Mouse (Mus musculus): ENCODE measurements around the gene Ctnnbl1. TPM values are rescaled to one million over a fixed set of nuclear protein-coding genes. Genes with fewer than 3 reads are reported as not detected.

The Ctnnbl1 gene
- polyA plus RNA-seq, 1 experiment from 2014 or later, result 54.7 TPM

DNA sequence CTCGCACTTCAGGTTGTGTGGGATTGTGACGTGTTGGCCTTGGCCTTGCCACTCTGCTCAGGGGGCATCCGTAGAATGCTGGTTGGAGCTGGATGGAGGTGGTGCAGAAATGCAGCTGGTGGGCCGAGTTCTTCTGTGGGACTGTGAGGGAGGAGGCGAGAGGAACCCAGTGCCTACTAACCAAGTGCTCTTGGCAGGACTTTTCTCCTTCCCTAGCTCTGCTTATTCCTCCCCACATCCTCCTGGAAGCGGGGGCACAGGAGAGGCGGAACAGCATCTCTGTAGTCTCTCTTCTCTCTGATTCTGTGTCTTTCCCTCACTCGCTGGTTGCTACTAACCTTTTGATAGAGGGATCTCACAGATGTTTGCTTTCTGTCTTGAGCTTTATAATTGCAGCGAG lies 62.3 kb downstream of the Ctnnbl1 start:
- Histone ChIP-seq H3K9ac (ENCODE audit: low read length) (no peak overlapping the region), H3K9me3 (ENCODE audit: control insufficient read depth, low read length) (no peaks in the 10 kb centered on the region), H3K4me2 (ENCODE audit: low read depth, low read length) (no peak overlapping the region), H3K27ac (ENCODE audit: low read length) (no peak overlapping the region), H3K27me3 (ENCODE audit: control insufficient read depth, insufficient read depth, low read depth, low read length) (no peaks in the 10 kb centered on the region), H3K4me1 (replicated peaks; ENCODE audit: control insufficient read depth, insufficient read depth, low read length) (no peaks in the 10 kb centered on the region), H3K36me3 (ENCODE audit: control insufficient read depth, insufficient read depth, low read length) (no peaks in the 10 kb centered on the region), H3K4me3 (ENCODE audit: low read length) (no peak overlapping the region)
- ATAC-seq (ENCODE audit: low read depth), result no peak
- WGBS, result 86% methylated on average over 9 of the region's 9 CpGs

DNA sequence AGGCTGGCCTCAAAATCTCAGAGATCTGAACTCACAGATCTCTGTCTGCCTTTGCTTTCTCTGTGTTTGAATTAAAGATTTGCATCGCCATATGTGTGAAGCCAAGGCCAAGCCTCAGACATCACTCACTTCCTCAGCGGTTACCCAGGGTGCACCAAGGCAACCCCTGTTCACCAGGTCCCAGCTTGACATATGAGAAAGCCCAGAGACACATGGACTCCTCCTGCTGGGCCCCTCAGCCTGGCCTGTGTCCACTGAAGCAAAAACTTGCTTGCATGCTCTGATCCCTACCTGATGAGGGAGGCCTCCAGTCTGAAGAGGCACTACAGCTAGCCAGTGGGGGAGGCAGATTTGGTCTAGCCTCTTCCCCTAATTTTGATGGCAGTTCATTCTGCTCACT lies 63.1 kb downstream of the Ctnnbl1 start:
- Histone ChIP-seq H3K4me3 (ENCODE audit: low read length) (no peak overlapping the region), H3K27ac (ENCODE audit: low read length) (no peak overlapping the region), H3K4me2 (ENCODE audit: low read depth, low read length) (no peak overlapping the region), H3K27me3 (ENCODE audit: control insufficient read depth, insufficient read depth, low read depth, low read length) (no peaks in the 10 kb centered on the region), H3K36me3 (ENCODE audit: control insufficient read depth, insufficient read depth, low read length) (no peaks in the 10 kb centered on the region), H3K9ac (ENCODE audit: low read length) (no peak overlapping the region), H3K4me1 (replicated peaks; ENCODE audit: control insufficient read depth, insufficient read depth, low read length) (no peaks in the 10 kb centered on the region; the same call in 1 of the 2 replicates), H3K9me3 (ENCODE audit: control insufficient read depth, low read length) (no peaks in the 10 kb centered on the region)
- no peak for ATAC-seq (ENCODE audit: low read depth)
- WGBS, result 93% methylated on average over 2 of the region's 2 CpGs

DNA sequence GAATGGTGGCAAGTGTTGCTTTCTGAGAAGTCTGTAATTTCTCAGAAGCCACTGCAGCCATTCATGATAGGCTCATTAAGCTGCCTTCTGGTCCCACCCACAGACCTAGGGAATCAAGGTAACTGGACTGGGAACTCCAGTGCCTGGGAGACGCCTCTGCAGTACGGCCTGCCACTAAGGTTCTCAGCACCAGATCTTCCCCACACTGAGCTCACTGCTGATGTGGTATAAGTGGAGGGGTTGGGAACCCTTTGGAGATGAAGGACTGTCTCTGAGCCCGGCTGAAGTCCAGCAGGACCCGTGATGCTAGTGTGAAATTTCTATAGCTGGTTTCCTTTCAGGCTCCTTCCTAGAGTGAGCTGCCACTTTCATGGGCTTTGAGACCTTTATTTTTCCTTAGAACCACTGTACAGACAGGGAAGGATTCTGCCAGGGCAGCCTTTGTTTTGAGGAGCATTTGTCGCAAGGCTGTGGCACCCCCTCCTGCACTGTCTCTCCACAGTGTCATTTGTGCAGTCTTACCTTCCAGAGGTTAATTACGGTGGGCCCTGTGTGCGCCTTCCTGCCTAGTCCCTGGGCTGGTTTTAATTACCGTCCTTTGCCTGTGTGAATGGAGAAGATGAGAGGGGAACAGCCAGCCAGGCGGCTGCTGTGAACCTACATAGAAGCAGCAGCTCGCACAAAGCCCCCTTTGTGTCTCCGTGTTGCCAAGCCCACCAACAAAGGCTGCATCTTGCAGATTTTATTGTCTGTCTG lies 63.7 kb downstream of the Ctnnbl1 start:
- no peak overlapping the region for H3K9ac ChIP-seq (ENCODE audit: low read length)

DNA sequence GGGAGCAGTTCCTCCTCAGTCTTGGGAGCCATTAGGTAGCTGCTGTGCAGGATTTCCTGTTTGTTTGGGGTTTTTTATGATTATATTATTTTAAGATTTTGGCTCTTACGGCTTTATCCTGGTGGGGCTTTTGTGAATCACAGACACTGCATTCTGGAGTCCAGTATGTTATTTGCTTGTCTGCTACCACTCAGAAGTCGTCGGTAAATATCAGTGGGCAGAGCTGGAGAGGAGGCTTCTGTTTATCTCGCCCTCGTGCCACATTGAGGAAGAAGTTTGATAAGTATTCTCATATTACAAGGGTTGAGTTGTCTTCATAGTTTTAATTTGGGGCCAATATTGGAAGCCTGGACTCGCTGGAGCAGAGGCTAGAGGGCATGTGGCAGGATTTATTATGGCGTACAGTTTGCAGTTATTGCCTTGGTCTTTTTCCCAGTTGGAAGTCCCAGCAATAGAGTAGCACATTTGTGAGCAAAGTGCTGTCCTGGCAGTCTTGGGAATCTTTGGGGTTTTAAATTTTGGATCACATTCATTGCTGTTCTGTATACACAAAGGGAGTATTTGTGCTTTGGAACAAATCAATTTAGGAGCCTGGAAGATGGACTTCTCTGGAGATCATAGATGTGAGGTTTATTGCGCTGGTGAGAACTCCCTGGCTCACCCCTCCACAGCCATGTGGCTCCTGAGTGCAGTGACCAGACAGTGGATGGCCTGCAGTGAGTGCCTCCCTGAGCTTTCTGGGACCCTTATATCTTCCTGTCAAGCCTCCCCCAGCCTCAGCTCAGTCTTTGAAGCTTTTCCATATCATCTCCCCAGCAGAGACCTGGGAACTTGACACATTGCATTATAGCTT lies 64.5 kb downstream of the Ctnnbl1 start:
- H3K4me3 ChIP-seq (ENCODE audit: low read length), result no peak overlapping the region
- H3K9ac ChIP-seq (ENCODE audit: low read length), result no peak overlapping the region
- no peak overlapping the region for H3K27ac ChIP-seq (ENCODE audit: low read length)
- ATAC-seq (ENCODE audit: low read depth), result no peak
- H3K27me3 ChIP-seq (ENCODE audit: control insufficient read depth, insufficient read depth, low read depth, low read length), result no peaks in the 10 kb centered on the region
- no peak overlapping the region for H3K4me2 ChIP-seq (ENCODE audit: low read depth, low read length)
- 44% methylated on average over 8 of the region's 8 CpGs for WGBS
- H3K36me3 ChIP-seq (ENCODE audit: control insufficient read depth, insufficient read depth, low read length), result no peaks in the 10 kb centered on the region
- H3K4me1 ChIP-seq (replicated peaks; ENCODE audit: control insufficient read depth, insufficient read depth, low read length), result no peaks in the 10 kb centered on the region; the same call in 1 of the 2 replicates
- no peaks in the 10 kb centered on the region for H3K9me3 ChIP-seq (ENCODE audit: control insufficient read depth, low read length)

More for the DNA sequence above, 63.7 kb downstream of the Ctnnbl1 start:
- ATAC-seq (ENCODE audit: low read depth), result no peak
- H3K36me3 ChIP-seq (ENCODE audit: control insufficient read depth, insufficient read depth, low read length), result no peaks in the 10 kb centered on the region
- 60% methylated on average over 11 of the region's 11 CpGs for WGBS
- no peaks in the 10 kb centered on the region for H3K9me3 ChIP-seq (ENCODE audit: control insufficient read depth, low read length)
- H3K4me2 ChIP-seq (ENCODE audit: low read depth, low read length), result no peak overlapping the region
- H3K27ac ChIP-seq (ENCODE audit: low read length), result no peak overlapping the region
- no peaks in the 10 kb centered on the region; the same call in 1 of the 2 replicates for H3K4me1 ChIP-seq (replicated peaks; ENCODE audit: control insufficient read depth, insufficient read depth, low read length)
- no peak overlapping the region for H3K4me3 ChIP-seq (ENCODE audit: low read length)
- no peaks in the 10 kb centered on the region for H3K27me3 ChIP-seq (ENCODE audit: control insufficient read depth, insufficient read depth, low read depth, low read length)

DNA sequence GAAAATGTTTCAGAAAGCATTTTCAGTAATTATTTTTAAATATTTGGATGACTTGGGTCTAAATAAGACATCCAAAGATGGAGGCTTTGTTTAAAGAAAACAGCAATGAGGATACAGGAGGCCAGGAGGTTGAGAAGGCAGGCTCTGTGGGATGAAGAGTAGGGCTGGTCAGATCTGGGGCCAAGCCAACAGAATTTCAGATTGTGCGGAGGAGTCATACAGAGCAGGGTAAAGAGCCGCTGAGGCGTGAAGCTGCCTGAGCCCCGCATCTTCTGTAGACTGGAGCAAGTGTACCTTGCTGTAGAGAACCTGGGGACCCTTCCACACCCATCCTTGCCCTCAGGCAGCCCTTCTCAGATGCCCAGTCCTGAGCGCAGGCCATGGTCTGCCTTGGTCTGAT lies 65.5 kb downstream of the Ctnnbl1 start:
- Histone ChIP-seq H3K27ac (ENCODE audit: low read length) (no peak overlapping the region), H3K9me3 (ENCODE audit: control insufficient read depth, low read length) (no peaks in the 10 kb centered on the region), H3K9ac (ENCODE audit: low read length) (no peak overlapping the region), H3K4me3 (ENCODE audit: low read length) (no peak overlapping the region), H3K4me1 (replicated peaks; ENCODE audit: control insufficient read depth, insufficient read depth, low read length) (no peaks in the 10 kb centered on the region; the same call in 1 of the 2 replicates), H3K36me3 (ENCODE audit: control insufficient read depth, insufficient read depth, low read length) (no peaks in the 10 kb centered on the region), H3K27me3 (ENCODE audit: control insufficient read depth, insufficient read depth, low read depth, low read length) (no peaks in the 10 kb centered on the region), H3K4me2 (ENCODE audit: low read depth, low read length) (no peak overlapping the region)
- no peak for ATAC-seq (ENCODE audit: low read depth)
- 92% methylated on average over 5 of the region's 5 CpGs for WGBS

DNA sequence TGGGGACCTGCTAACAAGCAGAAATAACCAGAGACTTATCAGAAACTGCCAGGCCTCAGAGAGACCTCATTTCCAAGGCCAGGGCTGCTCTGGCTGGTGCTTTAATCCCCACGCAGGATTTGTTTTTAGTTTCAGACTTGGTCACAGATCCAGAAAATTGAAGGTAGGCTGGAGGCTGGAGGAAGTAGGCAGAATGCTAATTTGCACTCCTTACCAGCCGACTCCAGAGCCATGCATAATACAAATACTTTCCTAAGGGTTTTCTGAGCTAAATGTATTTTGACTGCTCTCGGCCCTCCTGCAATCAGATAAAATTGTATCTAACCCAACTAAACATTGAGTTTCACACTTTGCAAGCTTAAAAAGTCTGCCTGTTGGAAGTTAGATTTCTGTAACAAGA lies 67.2 kb downstream of the Ctnnbl1 start:
- Histone ChIP-seq H3K36me3 (ENCODE audit: control insufficient read depth, insufficient read depth, low read length) (no peaks in the 10 kb centered on the region), H3K27me3 (ENCODE audit: control insufficient read depth, insufficient read depth, low read depth, low read length) (no peaks in the 10 kb centered on the region), H3K27ac (ENCODE audit: low read length) (no peak overlapping the region), H3K4me2 (ENCODE audit: low read depth, low read length) (no peak overlapping the region), H3K4me3 (ENCODE audit: low read length) (no peak overlapping the region), H3K9ac (ENCODE audit: low read length) (no peak overlapping the region), H3K4me1 (replicated peaks; ENCODE audit: control insufficient read depth, insufficient read depth, low read length) (no peaks in the 10 kb centered on the region; the same call in 1 of the 2 replicates), H3K9me3 (ENCODE audit: control insufficient read depth, low read length) (no peaks in the 10 kb centered on the region)
- no peak for ATAC-seq (ENCODE audit: low read depth)
- 65% methylated on average over 3 of the region's 3 CpGs for WGBS

DNA sequence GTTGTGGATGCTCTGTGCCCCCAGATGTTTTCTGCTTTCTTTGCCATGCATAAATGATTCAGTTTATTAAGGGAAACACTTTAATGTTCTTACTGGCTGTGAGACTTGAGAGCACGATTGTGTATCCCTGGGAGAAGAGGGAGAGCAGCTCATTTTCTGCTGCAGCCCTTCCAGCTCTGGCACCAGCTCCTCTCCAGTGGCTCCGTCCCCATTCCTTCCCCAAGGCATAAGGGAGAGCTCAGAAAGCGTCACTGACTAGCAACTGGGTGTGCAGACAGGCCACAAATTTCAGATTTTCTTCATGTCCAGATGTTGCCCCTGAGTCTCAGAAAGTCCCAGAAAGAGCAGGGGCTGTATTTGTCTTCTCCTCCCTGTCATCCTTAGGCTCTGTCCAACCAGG lies 67.9 kb downstream of the Ctnnbl1 start:
- H3K4me2 ChIP-seq (ENCODE audit: low read depth, low read length), result no peak overlapping the region
- no peak overlapping the region for H3K27ac ChIP-seq (ENCODE audit: low read length)
- no peak for ATAC-seq (ENCODE audit: low read depth)
- H3K36me3 ChIP-seq (ENCODE audit: control insufficient read depth, insufficient read depth, low read length), result no peaks in the 10 kb centered on the region
- no peaks in the 10 kb centered on the region for H3K27me3 ChIP-seq (ENCODE audit: control insufficient read depth, insufficient read depth, low read depth, low read length)
- no peaks in the 10 kb centered on the region; the same call in 1 of the 2 replicates for H3K4me1 ChIP-seq (replicated peaks; ENCODE audit: control insufficient read depth, insufficient read depth, low read length)
- 59% methylated on average over 3 of the region's 3 CpGs for WGBS
- no peak overlapping the region for H3K9ac ChIP-seq (ENCODE audit: low read length)
- no peaks in the 10 kb centered on the region for H3K9me3 ChIP-seq (ENCODE audit: control insufficient read depth, low read length)
- no peak overlapping the region for H3K4me3 ChIP-seq (ENCODE audit: low read length)

DNA sequence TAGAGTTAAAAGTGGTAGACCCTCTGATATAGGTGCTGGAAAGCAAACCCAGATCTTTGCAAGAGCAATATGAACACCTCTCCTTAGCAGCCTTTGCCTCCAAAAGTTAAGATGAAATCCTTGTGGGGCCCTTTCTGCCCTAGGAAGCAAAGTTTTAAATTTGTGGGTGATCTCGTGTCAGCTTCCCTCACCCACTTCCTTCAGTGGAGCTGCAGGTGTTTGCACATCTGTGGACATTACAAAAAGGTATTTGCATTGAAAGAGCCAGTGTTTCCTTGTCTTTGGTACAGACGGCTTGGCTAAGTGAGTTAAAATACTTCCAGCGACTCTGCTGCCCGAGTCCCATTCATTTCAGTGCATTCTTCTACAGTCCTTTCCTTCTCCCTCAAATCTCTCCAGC lies 69.9 kb downstream of the Ctnnbl1 start:
- H3K27me3 ChIP-seq (ENCODE audit: control insufficient read depth, insufficient read depth, low read depth, low read length), result no peaks in the 10 kb centered on the region
- no peak overlapping the region for H3K27ac ChIP-seq (ENCODE audit: low read length)
- H3K9me3 ChIP-seq (ENCODE audit: control insufficient read depth, low read length), result no peaks in the 10 kb centered on the region
- no peak for ATAC-seq (ENCODE audit: low read depth)
- no peak overlapping the region for H3K4me2 ChIP-seq (ENCODE audit: low read depth, low read length)
- H3K36me3 ChIP-seq (ENCODE audit: control insufficient read depth, insufficient read depth, low read length), result no peaks in the 10 kb centered on the region
- no peak overlapping the region for H3K4me3 ChIP-seq (ENCODE audit: low read length)
- H3K9ac ChIP-seq (ENCODE audit: low read length), result no peak overlapping the region
- H3K4me1 ChIP-seq (replicated peaks; ENCODE audit: control insufficient read depth, insufficient read depth, low read length), result no peaks in the 10 kb centered on the region; the same call in 1 of the 2 replicates
- 73% methylated on average over 4 of the region's 4 CpGs for WGBS

DNA sequence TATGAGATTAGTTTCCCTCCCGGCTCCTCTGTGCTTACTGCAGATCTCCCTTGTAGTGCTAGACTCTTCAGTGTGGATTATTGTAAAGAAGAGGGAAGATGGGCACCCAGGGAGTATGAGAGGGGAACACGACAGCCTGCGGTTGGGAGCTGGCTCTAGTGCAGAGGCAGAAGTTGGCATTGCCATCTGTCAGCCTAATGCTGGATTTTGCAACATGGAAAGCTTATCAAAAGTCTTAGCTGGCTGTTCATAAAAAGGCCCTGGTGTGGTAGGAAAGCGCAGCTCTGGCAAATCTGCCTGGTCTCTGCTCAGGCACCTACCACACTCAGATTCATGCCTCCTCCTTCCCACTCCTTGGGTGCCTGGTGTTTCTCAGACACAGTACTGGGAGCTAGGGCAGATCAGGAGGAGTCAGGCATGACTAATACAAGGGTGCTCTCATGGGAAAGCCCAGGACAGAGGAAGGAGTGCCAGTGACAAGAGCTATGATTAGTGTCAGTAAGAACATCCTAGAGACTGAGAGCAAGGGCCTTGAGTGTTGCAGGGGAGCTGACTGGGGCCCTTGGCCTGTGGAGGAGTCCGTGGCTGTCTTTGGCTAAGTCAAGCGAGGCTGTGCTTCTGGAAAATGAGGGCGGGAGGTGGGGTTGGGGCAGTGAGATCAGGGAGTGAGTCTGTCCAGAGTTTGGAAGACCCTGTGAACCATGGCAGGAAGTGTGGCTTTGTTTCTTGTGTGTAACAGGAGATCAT lies 70.6 kb downstream of the Ctnnbl1 start:
- no peaks in the 10 kb centered on the region for H3K36me3 ChIP-seq (ENCODE audit: control insufficient read depth, insufficient read depth, low read length)
- 77% methylated on average over 7 of the region's 7 CpGs for WGBS
- H3K4me3 ChIP-seq (ENCODE audit: low read length), result no peak overlapping the region
- ATAC-seq (ENCODE audit: low read depth), result no peak
- H3K27me3 ChIP-seq (ENCODE audit: control insufficient read depth, insufficient read depth, low read depth, low read length), result no peaks in the 10 kb centered on the region
- H3K27ac ChIP-seq (ENCODE audit: low read length), result no peak overlapping the region
- H3K9me3 ChIP-seq (ENCODE audit: control insufficient read depth, low read length), result no peaks in the 10 kb centered on the region
- H3K4me2 ChIP-seq (ENCODE audit: low read depth, low read length), result no peak overlapping the region
- H3K9ac ChIP-seq (ENCODE audit: low read length), result no peak overlapping the region
- H3K4me1 ChIP-seq (replicated peaks; ENCODE audit: control insufficient read depth, insufficient read depth, low read length), result no peaks in the 10 kb centered on the region; the same call in 1 of the 2 replicates

Measured in lung, embryonic 16.5 days (tissue).